Comparison of ENCODE assay signal across 12 mouse cellular contexts in genomic region chr5:138956427-138956833, GRCm38 (mm10). TPM values are rescaled to one million over a fixed set of nuclear protein-coding genes. Genes with fewer than 3 reads are reported as not detected.
DNase-seq lines count a peak whose midpoint lies in the region; ATAC-seq lines count a peak whose summit lies in the region.
"Had no signal": no experiment of that assay in that cellular context is flagged by ENCODE, and none has a peak within 500 bp of the region (broad histone marks: within the 10 kb centered on the region; RNA-seq: fewer than 3 reads in every experiment).

No protein-coding gene starts in this region.

- H3K36me3 ChIP-seq in kidney, embryonic 14.5 days (ENCODE audit: control insufficient read depth, insufficient read depth, low read length), result no peaks in the 10 kb centered on the region
- no peaks in the 10 kb centered on the region for H3K36me3 ChIP-seq in kidney, embryonic 15.5 days
- H3K36me3 ChIP-seq in embryonic facial prominence, embryonic 14.5 days (ENCODE audit: control insufficient read depth, insufficient read depth, low read length), result no peaks in the 10 kb centered on the region
- H3K36me3 ChIP-seq: G1E; midbrain, embryonic 12.5 days had no signal

- peak; percentile 37; the same call in 1 of the 2 replicates for ATAC-seq in kidney, embryonic 14.5 days (ENCODE audit: low FRiP score, low TSS enrichment)
- ATAC-seq in kidney, embryonic 15.5 days (replicated peaks; ENCODE audit: low FRiP score), result no peak
- ATAC-seq in embryonic facial prominence, embryonic 14.5 days (ENCODE audit: low read depth), result peak; percentile 58

- H3K27me3 ChIP-seq in kidney, embryonic 14.5 days (ENCODE audit: control insufficient read depth, insufficient read depth, low read length), result no peaks in the 10 kb centered on the region; the same call in 1 of the 2 replicates
- H3K27me3 ChIP-seq in kidney, embryonic 15.5 days, result peaks cover 3% of the 10 kb centered on the region; the same call in 1 of the 2 replicates
- H3K27me3 ChIP-seq in embryonic facial prominence, embryonic 14.5 days (replicated peaks; ENCODE audit: control insufficient read depth, insufficient read depth, low read length), result no peaks in the 10 kb centered on the region
- H3K27me3 ChIP-seq: midbrain, embryonic 12.5 days had no signal

- H3K9ac ChIP-seq in kidney, embryonic 14.5 days (ENCODE audit: low read depth, low read length), result no peak overlapping the region
- no peak overlapping the region for H3K9ac ChIP-seq in kidney, embryonic 15.5 days
- 0 out of 2 replicates have a peak overlapping the region, but pooled peaks have one; percentile 8 for H3K9ac ChIP-seq in embryonic facial prominence, embryonic 14.5 days (ENCODE audit: low read depth, low read length)
- H3K9ac ChIP-seq: midbrain, embryonic 12.5 days had no signal

- DNase-seq in 416B (ENCODE audit: low read depth), result peak; percentile 13
- peak; percentile 80 for DNase-seq in embryonic facial prominence, embryonic 14.5 days (ENCODE audit: low spot score)
- peak; percentile 40 for DNase-seq in lung, postnatal 14 days
- DNase-seq in urinary bladder, postnatal 36 days (ENCODE audit: low spot score in 2 of 2), result no peak
- DNase-seq in right cerebral cortex, postnatal 36 days (ENCODE audit: low spot score in 2 of 2), result no peak
- DNase-seq in B cell, adult 2 months, result no peak
- DNase-seq: thymus, postnatal 4 days had no signal

- no peaks in the 10 kb centered on the region for H3K9me3 ChIP-seq in kidney, embryonic 14.5 days (ENCODE audit: control insufficient read depth, low read length)
- H3K9me3 ChIP-seq in kidney, embryonic 15.5 days (replicated peaks), result no peaks in the 10 kb centered on the region
- no peaks in the 10 kb centered on the region for H3K9me3 ChIP-seq in embryonic facial prominence, embryonic 14.5 days (ENCODE audit: control insufficient read depth, low read length)
- H3K9me3 ChIP-seq: G1E; midbrain, embryonic 12.5 days had no signal

- no peak overlapping the region for H3K4me3 ChIP-seq in kidney, embryonic 14.5 days (ENCODE audit: low read length)
- no peak overlapping the region for H3K4me3 ChIP-seq in kidney, embryonic 15.5 days (replicated peaks)
- H3K4me3 ChIP-seq in embryonic facial prominence, embryonic 14.5 days (ENCODE audit: low read depth, low read length), result no peak overlapping the region
- H3K4me3 ChIP-seq: left cerebral cortex, adult 2 months; midbrain, embryonic 12.5 days had no signal

- H3K4me2 ChIP-seq in kidney, embryonic 14.5 days (replicated peaks; ENCODE audit: low read depth, low read length), result no peak overlapping the region
- no peak overlapping the region for H3K4me2 ChIP-seq in kidney, embryonic 15.5 days
- no peak overlapping the region for H3K4me2 ChIP-seq in embryonic facial prominence, embryonic 14.5 days (ENCODE audit: low read depth, low read length)
- H3K4me2 ChIP-seq: midbrain, embryonic 12.5 days had no signal

- H3K27ac ChIP-seq in kidney, embryonic 14.5 days (ENCODE audit: low read depth, low read length), result no peak overlapping the region
- H3K27ac ChIP-seq in kidney, embryonic 15.5 days, result no peak overlapping the region
- 0 out of 2 replicates have a peak overlapping the region, but pooled peaks have one; percentile 15 for H3K27ac ChIP-seq in embryonic facial prominence, embryonic 14.5 days (replicated peaks; ENCODE audit: low read depth, low read length)
- H3K27ac ChIP-seq: left cerebral cortex, adult 2 months; midbrain, embryonic 12.5 days had no signal

- 0 out of 2 replicates have a peak, but pooled peaks cover 10% of the 10 kb centered on the region for H3K4me1 ChIP-seq in kidney, embryonic 14.5 days (ENCODE audit: control insufficient read depth, insufficient read depth, low read length)
- peaks cover 33% of the 10 kb centered on the region for H3K4me1 ChIP-seq in kidney, embryonic 15.5 days
- H3K4me1 ChIP-seq in embryonic facial prominence, embryonic 14.5 days (ENCODE audit: control insufficient read depth, insufficient read depth, low read length), result 0 out of 2 replicates have a peak, but pooled peaks cover 18% of the 10 kb centered on the region

- 32% methylated on average over 10 of the region's 10 CpGs for WGBS in kidney, embryonic 14.5 days
- WGBS in kidney, embryonic 15.5 days, result 27% methylated on average over 10 of the region's 10 CpGs
- 34% methylated on average over 10 of the region's 10 CpGs for WGBS in embryonic facial prominence, embryonic 14.5 days

RNA-seq across cellular contexts. Expression of gene Pdgfa, which starts 40.7 kb away (rescaled TPM):
- polyA plus RNA-seq in kidney, embryonic 14.5 days (2014; fragmentation: Nextera tagmentation; extraction: Ambion mirVana), result 57.7 and 70.2 TPM in 2 replicates
- 52.9 and 55.7 TPM in 2 replicates for polyA plus RNA-seq in kidney, embryonic 15.5 days (2015; fragmentation: Nextera tagmentation; extraction: Ambion mirVana)
- polyA plus RNA-seq in embryonic facial prominence, embryonic 14.5 days (2014; fragmentation: Nextera tagmentation; extraction: Ambion mirVana), result 65.7 and 73.2 TPM in 2 replicates
- polyA plus RNA-seq: G1E had no signal

Comparison
In these comparisons a context has a peak if more than half of its experiments do, and no peak if none do; other contexts are left out.
1. DNase-seq: peak in 416B (single experiment), embryonic facial prominence, embryonic 14.5 days (single experiment) and lung, postnatal 14 days (single experiment); none in urinary bladder, postnatal 36 days (0 of 2), right cerebral cortex, postnatal 36 days (0 of 2) and B cell, adult 2 months (0 of 2).